Mouse (Mus musculus) testis, adult 2 months (tissue): ENCODE results near the gene Cfl1. TPM values are rescaled to one million over a fixed set of nuclear protein-coding genes. Genes with fewer than 3 reads are reported as not detected.

Experiments
- H3K27ac ChIP-seq: fragments of 200-500 bp; 2 replicates; pipeline ENCODE4 v1.5.1; 2012; ENCODE audit warnings: low read depth, low read length; ENCODE audit not compliant: control insufficient read depth, insufficient read depth
- H3K27me3 ChIP-seq: fragments of 200-500 bp; 2 replicates; pipeline ENCODE4 v1.6.1; 2012; ENCODE audit warnings: mild to moderate bottlenecking, low read length, moderate library complexity; ENCODE audit not compliant: control insufficient read depth, insufficient read depth
- H3K36me3 ChIP-seq: fragments of 200-500 bp; 2 replicates; pipeline ENCODE4 v1.6.1; 2012; ENCODE audit warnings: mild to moderate bottlenecking, low read length; ENCODE audit not compliant: control insufficient read depth, insufficient read depth
- H3K4me1 ChIP-seq: fragments of 200-500 bp; 2 replicates; pipeline ENCODE4 v1.6.1; 2012; ENCODE audit warnings: low read length; ENCODE audit not compliant: control insufficient read depth, insufficient read depth
- H3K4me3 ChIP-seq: fragments of 200-500 bp; 2 replicates; pipeline ENCODE4 v1.5.1; 2012; ENCODE audit warnings: low read depth, mild to moderate bottlenecking, low read length, moderate library complexity, mixed read lengths; ENCODE audit not compliant: control insufficient read depth
- CTCF ChIP-seq: fragments of 200-500 bp; IDR thresholded peaks from 2 replicates; pipeline ENCODE4 v1.5.1; 2012; ENCODE audit warnings: low read depth, mild to moderate bottlenecking, inconsistent platforms, low read length, moderate library complexity; ENCODE audit not compliant: control insufficient read depth, insufficient read depth, insufficient replicate concordance
- POLR2A ChIP-seq: fragments of 200-500 bp; IDR thresholded peaks from 2 replicates; pipeline ENCODE4 v1.6.1; 2012; ENCODE audit warnings: low read depth, mild to moderate bottlenecking, inconsistent platforms, low read length, moderate library complexity; ENCODE audit not compliant: control insufficient read depth
- polyA plus RNA-seq: library from polyadenylated mRNA; depleted of rRNA; stranded (reverse); fragments of >200 nt; gene quantifications from 2 replicates; pipeline ENCODE4 v1.2.3, GENCODE M21; 2012; rRNA removed

The Cfl1 gene
- 225 and 243 TPM in 2 replicates for polyA plus RNA-seq

- TF ChIP-seq CTCF (no peak), POLR2A (peak; percentile 95)
- Histone ChIP-seq H3K27ac (peak within 1 kb of the TSS; percentile 96), H3K36me3 (no peaks in the 10 kb centered on the region; the same call in none of the 2 replicates), H3K4me1 (peaks cover 7% of the 10 kb centered on the region), H3K27me3 (no peaks in the 10 kb centered on the region), H3K4me3 (peak within 1 kb of the TSS; percentile 90)
Observed at GRCm38 (mm10) chr19:5490313-5490897, at the start of gene Cfl1. Gene Cfl1, plus strand, starts transcription at chr19:5490455.

- H3K4me3 ChIP-seq = no peak overlapping the region
- H3K36me3 ChIP-seq = no peaks in the 10 kb centered on the region
- no peaks in the 10 kb centered on the region for H3K27me3 ChIP-seq
- no peak for TF ChIP-seq CTCF
- no peak for TF ChIP-seq POLR2A
- peaks cover 20% of the 10 kb centered on the region for H3K4me1 ChIP-seq
- no peak overlapping the region for H3K27ac ChIP-seq
Observed at GRCm38 (mm10) chr19:5444371-5444908, 45.8 kb upstream of the Cfl1 start.

- H3K27me3 ChIP-seq = no peaks in the 10 kb centered on the region
- no peak overlapping the region for H3K4me3 ChIP-seq
- H3K27ac ChIP-seq = no peak overlapping the region
- TF ChIP-seq CTCF = no peak
- TF ChIP-seq POLR2A = no peak
- H3K36me3 ChIP-seq = no peaks in the 10 kb centered on the region
- peaks cover 20% of the 10 kb centered on the region for H3K4me1 ChIP-seq
Observed at GRCm38 (mm10) chr19:5444954-5445353, 45.3 kb upstream of the Cfl1 start.

GRCm38 (mm10) chr19:5445747-5446146 is 44.5 kb upstream of the Cfl1 start:
- H3K27me3 ChIP-seq = no peaks in the 10 kb centered on the region
- H3K4me3 ChIP-seq = no peak overlapping the region
- TF ChIP-seq POLR2A = no peak
- TF ChIP-seq CTCF = no peak
- H3K36me3 ChIP-seq = no peaks in the 10 kb centered on the region
- H3K4me1 ChIP-seq = peaks cover 20% of the 10 kb centered on the region
- H3K27ac ChIP-seq = no peak overlapping the region

GRCm38 (mm10) chr19:5447515-5448353 is 42.5 kb upstream of the Cfl1 start, which contains the start of gene Fosl1:
Gene Fosl1, plus strand, starts transcription at chr19:5447547.
- H3K4me3 ChIP-seq = peak within 1 kb of the TSS; percentile 83
- H3K27me3 ChIP-seq = no peaks in the 10 kb centered on the region
- no peak for TF ChIP-seq CTCF
- TF ChIP-seq POLR2A = no peak
- no peaks in the 10 kb centered on the region for H3K36me3 ChIP-seq
- H3K4me1 ChIP-seq = peaks cover 20% of the 10 kb centered on the region
- no peak within 1 kb of the TSS for H3K27ac ChIP-seq

- no peaks in the 10 kb centered on the region for H3K27me3 ChIP-seq
Observed at GRCm38 (mm10) chr19:5448354-5449150, 41.7 kb upstream of the Cfl1 start.

More at GRCm38 (mm10) chr19:5448354-5449150, 41.7 kb upstream of the Cfl1 start:
- Histone ChIP-seq H3K4me3 (peak overlapping the region; percentile 83), H3K4me1 (peaks cover 20% of the 10 kb centered on the region), H3K36me3 (no peaks in the 10 kb centered on the region), H3K27ac (no peak overlapping the region)
- TF ChIP-seq POLR2A (no peak), CTCF (no peak)
